Mouse (Mus musculus): ENCODE results near the gene Prr12.

Gene Prr12

GRCm38 (mm10) chr7:45076501-45076900 is 23.8 kb upstream of the Prr12 start:
- DNase-seq = no peak

DNA sequence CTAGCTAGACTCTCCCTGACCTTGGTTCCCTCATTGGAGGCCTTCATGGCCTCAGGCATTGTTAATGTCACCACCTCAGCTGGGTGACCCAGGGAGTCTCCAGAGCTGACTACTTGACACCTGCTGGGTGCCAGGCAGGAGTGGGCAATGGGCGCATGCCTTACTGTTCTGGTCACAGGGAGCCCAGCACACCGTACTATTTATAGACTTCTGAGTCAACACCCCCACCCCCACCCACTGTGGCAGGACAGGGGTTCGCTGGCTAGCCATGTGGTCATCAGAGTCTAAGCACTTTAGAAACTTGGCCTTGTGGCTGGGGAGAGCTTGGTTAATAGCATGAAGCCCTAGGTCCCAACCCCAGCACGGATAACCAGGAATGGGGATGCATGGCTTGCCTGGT is 22.7 kb upstream of the Prr12 start:
- no peak for DNase-seq

- DNase-seq = no peak
These were observed 21.3 kb upstream of the Prr12 start for GRCm38 (mm10) chr7:45073949-45074348.

DNA sequence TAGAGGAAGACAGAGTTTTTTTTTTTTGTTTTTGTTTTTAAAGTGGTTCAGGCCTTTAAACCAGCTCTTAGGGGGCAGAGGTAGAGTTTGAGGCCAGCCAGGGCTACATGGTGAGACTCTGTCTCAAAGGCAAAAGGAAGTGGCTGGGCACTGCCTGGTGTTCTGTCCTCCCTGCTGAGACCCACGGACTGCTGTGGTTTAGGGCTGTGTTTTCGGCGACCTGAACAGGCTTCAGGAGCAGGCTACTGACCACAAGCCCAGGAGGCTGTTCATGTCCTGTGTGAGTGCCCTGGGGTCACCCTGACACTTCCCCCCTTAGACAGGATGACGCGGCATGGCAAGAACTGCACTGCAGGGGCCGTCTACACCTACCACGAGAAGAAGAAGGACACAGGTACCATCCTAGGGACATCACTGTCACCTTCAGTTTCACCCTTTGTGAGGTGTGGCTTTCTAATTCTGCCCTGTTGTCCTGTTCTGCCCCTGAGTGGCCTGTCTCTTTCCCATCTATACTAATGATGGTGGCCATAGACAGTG is 20.6 kb upstream of the Prr12 start:
- DNase-seq = no peak

GRCm38 (mm10) chr7:45072230-45072629 is 19.5 kb upstream of the Prr12 start:
- DNase-seq = no peak

DNA sequence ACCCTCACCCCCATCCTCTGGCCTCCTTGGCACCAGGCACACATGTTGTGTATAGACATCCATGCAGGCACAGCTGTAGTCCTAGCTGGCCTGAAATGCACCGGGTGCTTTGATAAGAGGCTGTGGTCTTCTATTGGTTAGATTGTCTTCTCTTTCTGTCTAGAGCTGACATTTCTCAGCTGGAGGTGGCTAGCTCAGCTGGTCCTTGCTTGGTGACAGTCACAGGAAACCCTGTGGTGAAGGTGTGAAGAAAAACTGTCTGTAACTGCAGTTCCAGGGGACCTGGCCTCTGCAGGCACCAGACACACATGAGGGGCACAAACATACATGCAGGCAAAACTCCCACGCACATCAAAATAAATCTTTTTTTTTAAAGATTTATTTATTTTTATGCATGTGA is 17.0 kb upstream of the Prr12 start:
- DNase-seq = no peak

DNA sequence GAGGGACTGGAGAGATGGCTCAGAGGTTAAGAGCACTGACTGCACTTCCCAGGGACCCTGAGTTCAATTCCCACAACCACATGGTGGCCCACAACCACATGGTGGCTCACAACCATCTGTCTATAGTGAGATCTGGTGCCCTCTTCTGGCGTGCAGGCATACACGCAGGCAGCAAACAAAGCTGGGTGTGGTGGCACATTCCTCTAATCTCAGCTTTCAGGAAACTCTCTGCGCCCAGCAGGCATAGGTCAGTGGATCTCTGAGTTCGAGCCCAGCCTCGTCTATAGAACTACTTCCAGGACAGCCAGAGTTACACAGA is 15.3 kb upstream of the Prr12 start:
- DNase-seq = no peak

DNA sequence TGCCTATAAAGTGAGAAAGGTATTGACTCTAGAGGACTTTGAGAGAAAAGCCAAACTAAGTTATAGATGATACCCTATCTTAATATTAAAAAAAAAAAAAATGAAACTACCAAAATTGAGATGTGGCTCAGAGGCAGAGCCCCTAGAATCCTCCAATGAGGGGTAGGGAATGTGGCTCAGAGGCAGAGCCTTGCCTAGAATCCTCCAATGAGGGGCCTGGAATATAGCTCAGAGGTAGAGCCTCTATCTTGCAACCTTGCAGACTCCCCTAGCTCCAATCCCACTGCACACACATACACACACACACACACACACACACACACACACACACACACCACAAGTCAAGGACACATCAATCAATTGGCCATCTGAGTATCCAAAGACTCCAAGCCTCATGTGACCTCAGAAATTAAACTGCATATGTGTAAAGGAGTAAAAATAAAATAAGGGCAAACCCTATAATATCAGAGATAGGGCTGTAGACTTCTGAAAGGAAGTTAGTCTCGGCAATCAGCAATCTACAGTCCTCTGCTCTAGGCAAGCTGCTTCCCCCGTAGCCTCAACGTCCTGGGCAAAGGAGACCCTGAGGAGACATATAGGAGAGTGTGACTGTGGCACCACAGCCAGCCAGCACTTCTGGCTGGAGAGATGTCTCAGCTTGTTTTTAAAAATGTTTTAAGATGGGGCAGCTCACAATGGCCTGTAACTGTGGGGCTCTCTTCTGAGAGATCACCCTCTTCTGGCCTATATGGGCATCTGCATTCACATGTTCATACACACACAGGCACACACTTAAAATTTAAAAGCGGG is 14.7 kb upstream of the Prr12 start:
- no peak for DNase-seq

GRCm38 (mm10) chr7:45062239-45062835 is 9.7 kb upstream of the Prr12 start, which contains the start of the genes Nosip and Prrg2:
Gene Nosip, plus strand, starts transcription at chr7:45062429.
Gene Prrg2, minus strand, starts transcription at chr7:45062677.
- DNase-seq = peak; percentile 92

DNA sequence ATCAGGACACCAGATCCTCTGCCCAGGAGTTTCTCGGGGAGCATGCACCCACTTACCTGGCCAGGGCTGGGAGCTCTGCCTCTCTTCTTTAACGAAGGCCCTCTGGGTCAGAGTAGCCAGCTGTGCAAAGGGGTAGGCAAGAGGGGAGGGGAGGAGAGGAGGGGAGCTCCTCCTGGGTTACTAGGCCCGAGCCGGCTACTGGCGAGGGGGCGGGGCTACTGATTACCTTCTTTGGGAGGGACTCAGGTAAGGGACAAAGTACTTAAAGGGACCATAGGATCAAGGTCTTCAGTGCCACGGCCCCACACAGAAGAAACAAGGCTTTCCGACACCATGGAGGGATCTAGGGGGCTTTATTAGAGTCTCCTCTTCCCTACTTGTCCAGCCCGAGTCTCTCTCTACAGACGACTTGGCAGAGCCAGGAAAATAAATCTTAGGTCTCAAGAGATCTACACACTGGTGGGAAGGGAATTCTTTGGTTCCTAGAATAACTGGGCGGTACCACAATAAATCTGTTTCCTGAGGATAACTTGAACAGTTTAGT is 8.9 kb upstream of the Prr12 start:
- DNase-seq = no peak

DNA sequence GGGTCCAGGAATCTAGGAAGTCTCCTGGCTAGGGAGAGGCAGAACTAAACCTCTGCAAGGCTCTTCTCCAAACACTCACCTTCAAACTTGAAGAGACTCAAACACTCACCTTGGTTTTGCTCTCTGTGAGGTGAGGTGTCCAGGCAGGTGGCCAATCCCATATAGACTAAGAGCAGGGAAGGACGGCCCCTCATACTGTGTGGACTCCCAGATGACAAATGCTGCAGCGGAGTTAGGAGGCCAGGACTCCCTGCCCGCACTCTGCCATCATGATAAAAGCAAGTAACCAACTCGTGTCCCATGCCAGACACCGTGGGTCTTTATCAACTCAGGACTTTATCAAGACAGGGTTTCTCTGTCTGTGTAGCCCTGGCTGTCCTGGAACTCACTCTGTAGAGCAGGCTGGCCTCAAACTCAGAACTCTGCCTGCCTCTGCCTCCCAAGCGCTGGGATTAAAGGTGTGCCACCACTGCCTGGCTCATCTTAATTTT is 8.0 kb upstream of the Prr12 start:
- no peak for DNase-seq

- peak; percentile 45 for DNase-seq
These were observed 6.2 kb upstream of the Prr12 start for GRCm38 (mm10) chr7:45058607-45059571.

DNA sequence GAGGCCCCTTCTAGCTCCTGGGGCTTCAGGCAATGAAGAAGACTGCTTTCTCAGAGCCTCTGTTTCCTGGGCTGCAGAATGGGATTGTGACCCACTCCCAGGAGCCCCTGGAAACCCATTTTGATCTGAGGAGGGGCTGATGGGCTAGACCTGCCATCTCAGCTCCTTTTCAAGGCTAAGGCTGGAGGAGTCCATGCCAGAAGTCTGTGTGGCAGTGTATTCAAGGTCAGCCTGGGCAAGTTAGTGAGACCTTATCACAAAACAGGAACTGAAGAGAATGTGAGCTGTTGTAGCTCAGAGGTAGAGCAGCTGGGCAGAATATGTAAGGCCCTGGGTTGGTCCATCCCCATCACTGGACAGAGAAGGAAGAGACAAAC is 4.3 kb upstream of the Prr12 start:
- DNase-seq = no peak

DNA sequence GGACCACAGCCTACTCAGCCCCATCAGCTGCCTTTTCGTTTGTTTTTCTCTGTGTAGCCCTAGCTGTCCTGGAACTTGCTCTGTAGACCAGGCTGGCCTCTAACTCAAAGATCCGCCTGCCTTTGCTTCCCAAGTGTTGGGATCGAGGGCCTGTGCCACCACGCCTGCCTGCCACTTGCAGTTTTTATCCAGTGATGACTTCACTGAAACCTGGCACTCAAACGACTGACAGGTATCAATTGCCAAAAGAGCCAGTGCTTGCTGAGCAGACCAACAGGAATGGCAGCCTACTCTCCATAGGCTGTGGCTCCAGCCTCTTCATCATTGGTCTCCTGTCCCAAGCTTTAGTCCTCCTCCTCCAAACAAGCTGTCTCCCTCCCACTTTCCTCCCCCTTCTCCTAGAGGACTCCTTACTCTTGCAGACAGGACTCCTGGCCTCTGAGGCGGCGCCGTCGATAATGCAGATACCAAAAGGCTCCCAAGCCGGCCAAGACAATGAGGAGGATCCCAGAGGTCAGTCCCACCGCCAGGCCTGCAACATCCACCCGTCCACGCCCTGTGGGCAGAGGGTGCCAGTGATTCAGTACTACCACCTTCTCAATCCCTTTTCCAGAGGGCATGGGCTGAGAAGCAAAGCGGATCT is 3.8 kb upstream of the Prr12 start:
- DNase-seq = no peak

- DNase-seq = peak; percentile 89
These were observed 1.3 kb upstream of the Prr12 start for GRCm38 (mm10) chr7:45053931-45054510.

DNA sequence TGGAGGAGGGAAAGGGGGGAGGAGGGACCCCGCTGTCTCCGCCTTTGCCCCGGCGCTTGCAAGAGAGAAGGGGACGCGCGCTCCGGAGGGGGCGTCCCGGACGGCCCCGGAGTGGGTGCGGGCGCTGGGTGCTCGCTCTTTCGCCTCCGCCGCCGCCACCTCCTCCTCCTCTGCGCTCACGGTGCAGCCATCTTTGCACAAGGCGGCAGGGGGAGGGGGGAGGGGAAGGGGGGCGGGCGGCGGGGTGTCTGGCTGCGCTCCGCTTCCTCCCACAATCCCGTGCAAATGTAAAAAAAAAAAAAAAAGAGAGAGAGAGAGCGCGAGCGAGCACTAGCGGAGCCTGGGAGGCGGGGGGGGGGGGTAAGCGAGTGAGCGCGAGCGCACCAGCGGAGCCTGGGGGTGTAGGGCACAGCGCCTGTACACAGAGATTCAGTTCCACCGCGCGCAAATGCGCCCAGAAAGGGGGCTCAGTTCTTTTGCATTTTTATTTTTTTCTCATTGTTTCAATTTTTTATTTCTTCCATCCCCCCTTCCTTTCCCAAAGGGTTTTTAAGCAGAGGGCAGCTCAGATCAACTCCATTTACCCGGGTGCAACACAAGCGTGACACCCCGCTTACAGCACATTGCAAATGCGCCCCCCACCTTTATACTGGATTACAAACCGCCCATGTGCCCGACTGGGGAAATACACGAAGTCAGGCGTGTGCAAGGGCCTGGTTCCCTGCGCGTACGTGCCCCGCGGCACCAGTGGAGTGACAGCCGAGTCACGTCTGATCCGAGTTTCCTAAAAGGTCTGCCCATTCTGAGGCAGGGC is 643 bp upstream of the Prr12 start:
- peak; percentile 69 for DNase-seq

GRCm38 (mm10) chr7:45052181-45052861 is 360 bp downstream of the Prr12 start:
- DNase-seq = peak; percentile 34

GRCm38 (mm10) chr7:45051601-45051974 is 1.1 kb downstream of the Prr12 start:
- no peak for DNase-seq

- DNase-seq = peak; percentile 68
These were observed 1.6 kb downstream of the Prr12 start for GRCm38 (mm10) chr7:45050945-45051600.

All from right cerebral cortex, postnatal 14 days (tissue).